ENCODE assay signal across 8 mouse cellular contexts in the genomic region with DNA sequence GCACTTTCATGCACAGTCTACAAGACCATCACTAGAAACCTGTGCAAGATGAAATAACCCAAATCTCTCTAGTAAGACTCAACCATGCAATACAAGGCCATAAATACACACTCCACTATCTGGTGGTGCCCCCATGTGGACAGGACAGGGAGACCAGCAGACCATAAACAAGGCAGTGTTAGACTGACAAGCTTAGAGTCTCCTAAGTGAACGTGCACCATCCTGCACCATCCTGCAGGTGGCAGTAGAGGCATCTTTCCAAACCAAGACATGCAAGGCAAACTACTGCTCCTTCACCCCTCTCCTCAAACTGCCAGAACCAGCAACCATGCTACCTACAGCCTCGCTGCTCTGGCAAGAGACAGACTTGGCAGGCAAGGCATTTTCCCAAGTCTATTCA. TPM values are rescaled to one million over a fixed set of nuclear protein-coding genes. Genes with fewer than 3 reads are reported as not detected.
DNase-seq lines count a peak whose midpoint lies in the region; ATAC-seq and TF ChIP-seq lines count a peak whose summit lies in the region.

No protein-coding gene starts in this region.

- no peak overlapping the region for H3K4me2 ChIP-seq in forebrain, postnatal 0 days (ENCODE audit: low read depth)
- no peak overlapping the region for H3K4me2 ChIP-seq in hindbrain, embryonic 11.5 days (replicated peaks; ENCODE audit: low read depth, low read length)

- peak; percentile 93 for DNase-seq in MEL (ENCODE audit: low read depth, low spot score)
- DNase-seq in cerebellum, adult 18-20 months, result peak; percentile 88 to 89
- peak; percentile 89 for DNase-seq in forebrain, postnatal 0 days
- peak; percentile 89 for DNase-seq in hindbrain, embryonic 11.5 days (ENCODE audit: low spot score)
- DNase-seq in layer of hippocampus, adult 9-11 months, result peak; percentile 87
- peak; percentile 92 for DNase-seq in lung, postnatal 10 days
- DNase-seq in retina, adult 2 months (ENCODE audit: low read depth, low spot score), result peak; percentile 67
- peak; percentile 70 to 73 for DNase-seq in thymus, postnatal 36 days

- no peak for TF ChIP-seq POLR2A in MEL (IDR thresholded peaks at IDR 0.05; ENCODE audit: control insufficient read depth in 1 of 2, insufficient read depth in 1 of 2, low read depth in 1 of 2, low read length in 2 of 2, poor library complexity in 1 of 2)

- 6% methylated on average over 2 of the region's 2 CpGs for WGBS in forebrain, postnatal 0 days
- 21% methylated on average over 2 of the region's 2 CpGs for WGBS in hindbrain, embryonic 11.5 days

- no peaks in the 10 kb centered on the region for H3K27me3 ChIP-seq in MEL (ENCODE audit: control insufficient read depth in 1 of 2, insufficient read depth in 2 of 2, low read length in 2 of 2)
- H3K27me3 ChIP-seq in forebrain, postnatal 0 days (ENCODE audit: insufficient read depth, low read length), result no peaks in the 10 kb centered on the region
- H3K27me3 ChIP-seq in hindbrain, embryonic 11.5 days (ENCODE audit: control insufficient read depth, insufficient read depth, low read length), result no peaks in the 10 kb centered on the region

- no peaks in the 10 kb centered on the region for H3K79me2 ChIP-seq in MEL (ENCODE audit: control insufficient read depth, insufficient read depth, low read length, poor library complexity)

- no peaks in the 10 kb centered on the region for H3K9me3 ChIP-seq in MEL (replicated peaks; ENCODE audit: insufficient read depth, low read length)
- no peaks in the 10 kb centered on the region for H3K9me3 ChIP-seq in forebrain, postnatal 0 days (ENCODE audit: low read length)
- H3K9me3 ChIP-seq in hindbrain, embryonic 11.5 days (ENCODE audit: control insufficient read depth, low read length), result no peaks in the 10 kb centered on the region

- H3K9ac ChIP-seq in MEL (ENCODE audit: control insufficient read depth, low read depth, low read length, poor library complexity, severe bottlenecking), result no peak overlapping the region
- no peak overlapping the region for H3K9ac ChIP-seq in forebrain, postnatal 0 days
- H3K9ac ChIP-seq in hindbrain, embryonic 11.5 days (ENCODE audit: low read depth, low read length), result no peak overlapping the region

- no peaks in the 10 kb centered on the region for H3K4me1 ChIP-seq in MEL (ENCODE audit: control insufficient read depth in 1 of 2, insufficient read depth in 2 of 2, low read length in 2 of 2)
- H3K4me1 ChIP-seq in forebrain, postnatal 0 days (ENCODE audit: insufficient read depth), result no peaks in the 10 kb centered on the region
- H3K4me1 ChIP-seq in hindbrain, embryonic 11.5 days (replicated peaks; ENCODE audit: control insufficient read depth, insufficient read depth, low read length), result no peaks in the 10 kb centered on the region

- peak; percentile 65 for TF ChIP-seq RAD21 in MEL (IDR thresholded peaks at IDR 0.05; ENCODE audit: low read depth, low read length)

- H3K4me3 ChIP-seq in MEL (ENCODE audit: control insufficient read depth in 1 of 2, insufficient read depth in 1 of 2, low read depth in 2 of 2, low read length in 2 of 2), result no peak overlapping the region
- H3K4me3 ChIP-seq in forebrain, postnatal 0 days (ENCODE audit: low read depth, low read length), result no peak overlapping the region
- no peak overlapping the region for H3K4me3 ChIP-seq in hindbrain, embryonic 11.5 days (ENCODE audit: low read depth, low read length)

- peak; percentile 92 for ATAC-seq in forebrain, postnatal 0 days
- no peak for ATAC-seq in hindbrain, embryonic 11.5 days (ENCODE audit: low FRiP score)

- peaks cover 0 to 6% of the 10 kb centered on the region in 2 experiments; a peak in 1 of 4 replicates for H3K36me3 ChIP-seq in MEL (ENCODE audit: control insufficient read depth in 1 of 2, insufficient read depth in 2 of 2, low read length in 2 of 2)
- H3K36me3 ChIP-seq in forebrain, postnatal 0 days (ENCODE audit: insufficient read depth), result peaks cover 62% of the 10 kb centered on the region
- H3K36me3 ChIP-seq in hindbrain, embryonic 11.5 days (ENCODE audit: control insufficient read depth, insufficient read depth, low read length), result peaks cover 8% of the 10 kb centered on the region; the same call in 1 of the 2 replicates

- peak; percentile 77 to 99 (median 98) for TF ChIP-seq CTCF in MEL (IDR thresholded peaks at IDR 0.05 in 2 of 3, conservative IDR thresholded peaks at IDR 0.05 in 1 of 3; ENCODE audit: control insufficient read depth in 1 of 3, insufficient read depth in 1 of 3, low read depth in 2 of 3, low read length in 3 of 3, poor library complexity in 1 of 3, severe bottlenecking in 1 of 3)
- peak; percentile 94 for TF ChIP-seq CTCF in forebrain, postnatal 0 days (IDR thresholded peaks at IDR 0.05; ENCODE audit: low read depth)

- no peak for TF ChIP-seq EP300 in MEL (IDR thresholded peaks at IDR 0.05; ENCODE audit: low read depth in 1 of 2, low read length in 2 of 2)

- H3K27ac ChIP-seq in MEL (ENCODE audit: control insufficient read depth, low read depth, low read length), result no peak overlapping the region
- H3K27ac ChIP-seq in forebrain, postnatal 0 days (ENCODE audit: low read depth, low read length), result no peak overlapping the region
- no peak overlapping the region for H3K27ac ChIP-seq in hindbrain, embryonic 11.5 days (ENCODE audit: low read depth, low read length)

TF ChIP-seq in MEL, 35 proteins besides CTCF, POLR2A, EP300 and RAD21:
- TF ChIP-seq TBP (IDR thresholded peaks at IDR 0.05; ENCODE audit: low read depth, low read length) (no peak), SMC3 (IDR thresholded peaks at IDR 0.05; ENCODE audit: low read depth, low read length) (peak; percentile 88), POLR2AphosphoS2 (IDR thresholded peaks at IDR 0.05; ENCODE audit: low read length) (no peak), SIN3A (IDR thresholded peaks at IDR 0.05; ENCODE audit: low read length) (peak; percentile 50; the same call in 1 of the 2 replicates), GATA1 (IDR thresholded peaks at IDR 0.05; ENCODE audit: low read depth, low read length) (peak; percentile 39; the same call in 1 of the 2 replicates), BHLHE40 (IDR thresholded peaks at IDR 0.05; ENCODE audit: borderline replicate concordance, low read depth, low read length) (no peak), HCFC1 (IDR thresholded peaks at IDR 0.05; ENCODE audit: low read depth, low read length) (no peak), ZC3H11A (IDR thresholded peaks at IDR 0.05; ENCODE audit: low read depth, low read length) (peak; percentile 67; the same call in 1 of the 2 replicates), ELF1 (IDR thresholded peaks at IDR 0.05; ENCODE audit: low read depth, low read length) (no peak), NELFE (IDR thresholded peaks at IDR 0.05; ENCODE audit: low read depth, low read length) (no peak), MYC (IDR thresholded peaks at IDR 0.05; ENCODE audit: low read depth, low read length) (0 out of 2 replicates have a peak, but pooled peaks have one; percentile 60), RCOR1 (IDR thresholded peaks at IDR 0.05; ENCODE audit: low read depth, low read length) (no peak), TCF12 (IDR thresholded peaks at IDR 0.05; ENCODE audit: low read depth, low read length) (no peak), TAL1 (IDR thresholded peaks at IDR 0.05; ENCODE audit: low read length) (no peak)

RNA-seq across cellular contexts. Expression of a gene that starts 24.3 kb away (rescaled TPM):
- total RNA-seq in MEL (2012; rRNA removed), result 44.8 and 49.6 TPM in 2 replicates
- 10 to 100 TPM; 58.0 to 58.1 TPM for polyA plus RNA-seq in MEL (2012; ENCODE audit: insufficient read depth in 1 of 2, insufficient read length in 2 of 2, low read depth in 1 of 2, low replicate concordance in 2 of 2, missing spikeins in 1 of 2)
- 21.9 and 31.8 TPM in 2 replicates for total RNA-seq in forebrain, postnatal 0 days (2014; rRNA removed)
- polyA plus RNA-seq in forebrain, postnatal 0 days (2015; fragmentation: Nextera tagmentation; extraction: Ambion mirVana), result 16.4 and 17.3 TPM in 2 replicates
- 50.1 and 52.3 TPM in 2 replicates for polyA plus RNA-seq in hindbrain, embryonic 11.5 days (2014; fragmentation: Nextera tagmentation; extraction: Ambion mirVana)

RNA-seq across cellular contexts. Expression of a gene that starts 30.2 kb away (rescaled TPM):
- 0.23 TPM in 1 of 2 replicates, not detected in the other for total RNA-seq in MEL (2012; rRNA removed)
- polyA plus RNA-seq in MEL (2012; ENCODE audit: insufficient read depth in 1 of 2, insufficient read length in 2 of 2, low read depth in 1 of 2, low replicate concordance in 2 of 2, missing spikeins in 1 of 2), result under 1 TPM in 1 of 2 experiments, not detected in 1; 0.32 TPM
- 10.5 and 20.1 TPM in 2 replicates for total RNA-seq in forebrain, postnatal 0 days (2014; rRNA removed)
- 17.1 and 20.4 TPM in 2 replicates for polyA plus RNA-seq in forebrain, postnatal 0 days (2015; fragmentation: Nextera tagmentation; extraction: Ambion mirVana)
- 5.2 and 10.6 TPM in 2 replicates for polyA plus RNA-seq in hindbrain, embryonic 11.5 days (2014; fragmentation: Nextera tagmentation; extraction: Ambion mirVana)

RNA-seq across cellular contexts. Expression of a gene that starts 58.2 kb away (rescaled TPM):
- 26.1 and 37.8 TPM in 2 replicates for total RNA-seq in MEL (2012; rRNA removed)
- 10 to 100 TPM; 32.6 to 33.7 TPM for polyA plus RNA-seq in MEL (2012; ENCODE audit: insufficient read depth in 1 of 2, insufficient read length in 2 of 2, low read depth in 1 of 2, low replicate concordance in 2 of 2, missing spikeins in 1 of 2)
- total RNA-seq in forebrain, postnatal 0 days (2014; rRNA removed), result 33.7 and 35.4 TPM in 2 replicates
- polyA plus RNA-seq in forebrain, postnatal 0 days (2015; fragmentation: Nextera tagmentation; extraction: Ambion mirVana), result 8.3 and 10.4 TPM in 2 replicates
- polyA plus RNA-seq in hindbrain, embryonic 11.5 days (2014; fragmentation: Nextera tagmentation; extraction: Ambion mirVana), result 17.5 and 18.3 TPM in 2 replicates
